Mouse (Mus musculus) frontal cortex, adult (tissue): ENCODE results near the gene Sucnr1.

ENCODE experiments used
- ATAC-seq: cut with Nextera tagmentation; 2 replicates; pipeline ENCODE4 v1.9.2; 2017; ENCODE audit warnings: mild to moderate bottlenecking, moderate library complexity, mixed read lengths; ENCODE audit not compliant: low TSS enrichment

The Sucnr1 gene

DNA sequence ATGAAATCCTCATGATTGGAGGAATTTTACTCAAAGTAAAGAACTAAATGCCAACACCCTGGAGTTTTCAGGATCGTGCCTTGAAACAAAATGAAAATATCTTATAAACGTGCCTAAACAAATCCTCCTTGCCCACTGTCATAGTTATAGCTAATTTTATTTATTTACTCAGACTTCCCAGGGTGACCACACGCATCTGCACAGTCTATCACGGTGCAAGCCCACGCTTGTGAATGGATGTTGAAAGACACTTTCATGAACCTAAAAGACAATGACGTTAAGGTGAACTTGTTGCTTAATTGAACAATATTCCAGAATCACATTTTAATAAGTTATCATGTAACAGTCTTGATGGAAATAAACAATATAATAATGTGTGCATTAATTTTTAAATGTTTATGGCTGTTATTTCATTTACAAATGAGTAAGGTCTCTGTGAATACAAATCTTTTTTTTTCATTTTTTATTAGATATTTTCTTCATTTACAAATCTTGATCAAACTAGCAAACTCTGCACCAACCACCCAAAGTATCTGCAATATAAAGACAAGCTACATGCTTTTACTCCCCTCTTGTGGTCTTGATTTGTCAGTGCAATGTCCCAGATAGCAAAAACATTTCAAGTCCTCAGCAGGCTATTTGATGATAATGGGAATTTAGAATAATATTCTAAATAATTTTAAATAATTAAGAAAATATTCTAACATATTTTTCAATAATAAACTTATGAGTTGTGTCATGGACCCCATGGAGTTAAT lies 30.4 kb downstream of the Sucnr1 start:
- peak; percentile 79; the same call in 1 of the 2 replicates for ATAC-seq

DNA sequence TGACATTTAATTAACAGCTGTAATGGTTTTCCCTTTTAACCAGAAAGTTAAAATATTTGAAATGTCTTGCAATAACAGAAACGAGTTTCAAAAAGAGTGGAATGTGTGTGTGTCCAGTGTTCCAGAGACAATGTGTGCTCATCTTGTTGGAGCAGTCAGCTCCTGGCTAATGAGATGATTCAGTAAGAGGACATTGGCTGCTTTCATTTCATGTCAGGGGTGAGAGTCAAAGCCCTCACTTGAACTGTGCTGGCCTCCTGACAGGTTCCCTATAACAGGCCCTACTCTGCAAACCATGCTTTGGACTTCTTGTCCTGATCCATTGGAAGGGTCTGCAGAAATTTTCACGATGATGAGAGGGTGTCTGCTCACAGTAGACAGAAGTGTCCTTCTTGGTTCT lies 32.9 kb downstream of the Sucnr1 start:
- ATAC-seq = no peak

GRCm38 (mm10) chr3:60121449-60121848 lies 39.8 kb downstream of the Sucnr1 start:
- ATAC-seq = no peak

DNA sequence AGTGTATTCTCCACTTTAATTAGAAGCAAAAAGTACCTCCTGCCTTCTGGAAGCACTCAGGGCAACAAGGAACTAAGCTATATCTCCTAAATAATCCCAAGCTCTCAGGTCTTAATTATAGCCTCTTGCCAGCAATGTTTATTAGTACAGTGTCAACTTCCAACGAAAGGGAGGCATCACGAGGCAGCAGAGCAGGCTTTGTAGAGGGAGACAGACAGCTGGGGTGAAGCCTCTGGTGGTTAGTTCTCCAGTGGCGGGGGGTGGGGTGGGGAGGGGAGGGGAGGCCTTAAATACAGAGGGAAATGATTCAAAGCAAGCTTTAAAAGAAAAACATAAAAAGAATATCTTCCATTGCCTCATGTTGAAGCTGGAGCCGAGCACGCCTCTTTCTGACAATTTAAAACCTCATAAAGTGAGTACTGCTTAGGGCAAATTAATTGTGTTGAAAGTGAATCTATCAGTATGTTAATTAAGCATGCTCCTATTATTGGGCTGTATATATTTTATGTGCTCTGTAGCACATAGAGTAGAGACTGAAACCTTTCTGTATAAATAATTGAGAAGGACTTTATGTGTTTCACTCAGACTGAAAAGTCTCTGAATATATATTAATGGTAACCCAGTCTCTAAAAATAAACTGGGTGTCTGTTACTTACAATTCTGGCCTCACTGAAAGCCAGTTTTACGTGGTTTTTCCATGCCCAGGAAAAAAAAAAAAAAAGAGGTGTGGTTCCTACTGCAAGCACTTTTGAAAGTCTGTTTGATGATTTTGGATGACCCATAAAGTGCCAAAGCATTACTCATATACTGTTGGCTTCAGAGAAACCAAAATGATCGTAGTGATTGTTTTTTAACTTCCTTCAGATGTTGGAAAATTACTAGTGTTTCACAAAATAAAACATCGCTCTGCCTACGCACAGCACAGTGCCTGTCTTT lies 42.5 kb downstream of the Sucnr1 start:
- no peak for ATAC-seq

DNA sequence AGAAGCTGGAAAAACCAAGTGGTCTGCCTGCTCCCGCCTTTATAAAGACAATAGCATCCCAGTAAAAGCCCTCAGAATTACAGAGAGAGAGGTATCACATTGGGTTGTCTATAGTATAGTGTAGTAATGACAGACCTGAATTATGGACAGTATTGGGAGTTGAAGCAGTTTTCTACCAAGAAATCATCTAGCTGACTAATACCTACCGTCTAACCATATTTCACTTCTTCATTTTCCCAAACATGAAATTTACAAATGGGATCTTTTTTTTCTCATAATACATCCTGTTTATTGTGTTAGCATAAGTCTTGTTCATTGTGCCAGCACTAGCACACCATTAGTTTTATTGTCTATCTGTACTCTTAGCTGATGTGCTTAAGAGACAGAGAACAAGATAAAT lies 44.9 kb downstream of the Sucnr1 start:
- no peak for ATAC-seq

GRCm38 (mm10) chr3:60128282-60128681 lies 46.6 kb downstream of the Sucnr1 start:
- no peak for ATAC-seq

DNA sequence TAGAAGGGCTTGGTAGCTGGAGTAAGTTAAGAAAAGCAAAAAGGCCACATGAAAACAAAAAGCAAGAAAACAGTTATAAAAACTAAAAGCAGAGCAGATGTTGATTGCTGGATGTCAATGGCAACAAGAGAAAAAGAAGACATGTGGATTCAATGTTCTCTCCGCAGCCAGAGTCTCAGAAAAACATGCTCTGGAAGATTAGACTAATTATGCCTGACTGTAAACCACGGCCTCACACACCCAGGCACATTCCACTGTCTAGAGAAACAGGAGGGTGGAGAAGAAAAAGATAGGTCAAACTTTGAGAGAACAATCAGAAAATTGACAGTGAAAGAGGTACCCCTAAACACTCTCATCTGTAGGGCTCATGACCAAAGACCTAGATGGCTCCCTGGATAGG lies 54.1 kb downstream of the Sucnr1 start:
- ATAC-seq = no peak
